Mouse (Mus musculus): Measurements from ENCODE around the gene Cavin1. TPM values are rescaled to one million over a fixed set of nuclear protein-coding genes. Genes with fewer than 3 reads are reported as not detected.

The Cavin1 gene
- polyA plus RNA-seq, 1 experiment from 2014 or later: 24.6 TPM

- Histone ChIP-seq H3K4me1 (peaks cover 13% of the 10 kb centered on the region), H3K4me3 (no peak overlapping the region), H3K9me3 (replicated peaks) (no peaks in the 10 kb centered on the region), H3K36me3 (no peaks in the 10 kb centered on the region), H3K27ac (no peak overlapping the region), H3K27me3 (ENCODE audit: low read depth, poor library complexity, severe bottlenecking) (peaks cover 67% of the 10 kb centered on the region)
- DNase-seq (ENCODE audit: low spot score): no peak
- 84% methylated on average over 14 of the region's 14 CpGs for WGBS
These were observed 3.8 kb upstream of the Cavin1 start for GRCm38 (mm10) chr11:100974381-100974970.

- Histone ChIP-seq H3K36me3 (no peaks in the 10 kb centered on the region), H3K27ac (no peak overlapping the region), H3K4me3 (no peak overlapping the region), H3K27me3 (ENCODE audit: low read depth, poor library complexity, severe bottlenecking) (peaks cover 80% of the 10 kb centered on the region), H3K9me3 (replicated peaks) (no peaks in the 10 kb centered on the region), H3K4me1 (peaks cover 20% of the 10 kb centered on the region)
- DNase-seq (ENCODE audit: low spot score): no peak
- WGBS: 89% methylated on average over 7 of the region's 7 CpGs
These were observed 2.6 kb upstream of the Cavin1 start for GRCm38 (mm10) chr11:100973245-100973644.

GRCm38 (mm10) chr11:100971455-100971854, 768 bp upstream of the Cavin1 start:
- Histone ChIP-seq H3K4me1 (peaks cover 20% of the 10 kb centered on the region), H3K27ac (no peak overlapping the region), H3K36me3 (no peaks in the 10 kb centered on the region), H3K27me3 (ENCODE audit: low read depth, poor library complexity, severe bottlenecking) (peaks cover 88% of the 10 kb centered on the region), H3K4me3 (no peak overlapping the region), H3K9me3 (replicated peaks) (no peaks in the 10 kb centered on the region)
- no peak for DNase-seq (ENCODE audit: low spot score)
- 57% methylated on average over 10 of the region's 10 CpGs for WGBS

GRCm38 (mm10) chr11:100969744-100970556, 737 bp downstream of the Cavin1 start:
- Histone ChIP-seq H3K4me1 (peaks cover 24% of the 10 kb centered on the region), H3K9me3 (replicated peaks) (no peaks in the 10 kb centered on the region), H3K36me3 (no peaks in the 10 kb centered on the region), H3K4me3 (peak overlapping the region; percentile 55), H3K27ac (peak overlapping the region; percentile 56), H3K27me3 (ENCODE audit: low read depth, poor library complexity, severe bottlenecking) (peaks cover 99% of the 10 kb centered on the region)
- under 1% methylated on average over 65 of the region's 65 CpGs for WGBS
- DNase-seq (ENCODE audit: low spot score): peak; percentile 62

- peak overlapping the region; percentile 56 for H3K27ac ChIP-seq
- H3K27me3 ChIP-seq (ENCODE audit: low read depth, poor library complexity, severe bottlenecking): peaks cover 99% of the 10 kb centered on the region
- 7% methylated on average over 35 of the region's 35 CpGs for WGBS
- no peaks in the 10 kb centered on the region for H3K9me3 ChIP-seq (replicated peaks)
- H3K36me3 ChIP-seq: no peaks in the 10 kb centered on the region
- H3K4me3 ChIP-seq: peak overlapping the region; percentile 55
- peaks cover 24% of the 10 kb centered on the region for H3K4me1 ChIP-seq
- peak; percentile 37 for DNase-seq (ENCODE audit: low spot score)
These were observed 1.4 kb downstream of the Cavin1 start for GRCm38 (mm10) chr11:100969189-100969743.

GRCm38 (mm10) chr11:100968501-100968900, 2.2 kb downstream of the Cavin1 start:
- Histone ChIP-seq H3K36me3 (no peaks in the 10 kb centered on the region), H3K4me3 (peak overlapping the region; percentile 55; the same call in 1 of the 2 replicates), H3K27me3 (ENCODE audit: low read depth, poor library complexity, severe bottlenecking) (peaks cover 99% of the 10 kb centered on the region), H3K4me1 (peaks cover 24% of the 10 kb centered on the region), H3K27ac (no peak overlapping the region; the same call in 1 of the 2 replicates), H3K9me3 (replicated peaks) (no peaks in the 10 kb centered on the region)
- no peak for DNase-seq (ENCODE audit: low spot score)
- WGBS: 79% methylated on average over 5 of the region's 5 CpGs

- WGBS: 92% methylated on average over 5 of the region's 5 CpGs
- Histone ChIP-seq H3K4me1 (peaks cover 24% of the 10 kb centered on the region), H3K9me3 (replicated peaks) (no peaks in the 10 kb centered on the region), H3K27ac (no peak overlapping the region), H3K36me3 (no peaks in the 10 kb centered on the region), H3K27me3 (ENCODE audit: low read depth, poor library complexity, severe bottlenecking) (peaks cover 98% of the 10 kb centered on the region), H3K4me3 (no peak overlapping the region)
- no peak for DNase-seq (ENCODE audit: low spot score)
These were observed 2.7 kb downstream of the Cavin1 start for GRCm38 (mm10) chr11:100967881-100968420.

GRCm38 (mm10) chr11:100967376-100967775, 3.3 kb downstream of the Cavin1 start:
- H3K36me3 ChIP-seq: no peaks in the 10 kb centered on the region
- no peaks in the 10 kb centered on the region for H3K9me3 ChIP-seq (replicated peaks)
- no peak overlapping the region for H3K27ac ChIP-seq
- DNase-seq (ENCODE audit: low spot score): no peak
- H3K4me1 ChIP-seq: peaks cover 24% of the 10 kb centered on the region
- peaks cover 95% of the 10 kb centered on the region for H3K27me3 ChIP-seq (ENCODE audit: low read depth, poor library complexity, severe bottlenecking)
- 65% methylated on average over 5 of the region's 5 CpGs for WGBS
- no peak overlapping the region for H3K4me3 ChIP-seq

- DNase-seq (ENCODE audit: low spot score): no peak
- Histone ChIP-seq H3K9me3 (replicated peaks) (no peaks in the 10 kb centered on the region), H3K4me3 (no peak overlapping the region), H3K36me3 (no peaks in the 10 kb centered on the region), H3K27ac (no peak overlapping the region), H3K27me3 (ENCODE audit: low read depth, poor library complexity, severe bottlenecking) (peaks cover 89% of the 10 kb centered on the region), H3K4me1 (peaks cover 25% of the 10 kb centered on the region)
- WGBS: 78% methylated on average over 6 of the region's 6 CpGs
These were observed 4.9 kb downstream of the Cavin1 start for GRCm38 (mm10) chr11:100965760-100966159.

GRCm38 (mm10) chr11:100964901-100965542, 5.7 kb downstream of the Cavin1 start:
- Histone ChIP-seq H3K4me3 (no peak overlapping the region), H3K9me3 (replicated peaks) (no peaks in the 10 kb centered on the region), H3K27ac (no peak overlapping the region), H3K4me1 (peaks cover 21% of the 10 kb centered on the region), H3K36me3 (no peaks in the 10 kb centered on the region), H3K27me3 (ENCODE audit: low read depth, poor library complexity, severe bottlenecking) (peaks cover 89% of the 10 kb centered on the region)
- 79% methylated on average over 6 of the region's 6 CpGs for WGBS
- DNase-seq (ENCODE audit: low spot score): no peak

GRCm38 (mm10) chr11:100964180-100964579, 6.5 kb downstream of the Cavin1 start:
- Histone ChIP-seq H3K36me3 (no peaks in the 10 kb centered on the region), H3K4me1 (peaks cover 14% of the 10 kb centered on the region), H3K4me3 (no peak overlapping the region), H3K27me3 (ENCODE audit: low read depth, poor library complexity, severe bottlenecking) (peaks cover 89% of the 10 kb centered on the region), H3K9me3 (replicated peaks) (no peaks in the 10 kb centered on the region), H3K27ac (no peak overlapping the region)
- no peak for DNase-seq (ENCODE audit: low spot score)
- 87% methylated on average over 7 of the region's 7 CpGs for WGBS

GRCm38 (mm10) chr11:100963647-100964046, 7.0 kb downstream of the Cavin1 start:
- 78% methylated on average over 9 of the region's 9 CpGs for WGBS
- Histone ChIP-seq H3K9me3 (replicated peaks) (no peaks in the 10 kb centered on the region), H3K27me3 (ENCODE audit: low read depth, poor library complexity, severe bottlenecking) (peaks cover 89% of the 10 kb centered on the region), H3K4me3 (no peak overlapping the region), H3K27ac (no peak overlapping the region), H3K36me3 (no peaks in the 10 kb centered on the region), H3K4me1 (peaks cover 16% of the 10 kb centered on the region)
- DNase-seq (ENCODE audit: low spot score): no peak
